Comparison of ENCODE assay signal across 8 mouse cellular contexts in the genomic region with DNA sequence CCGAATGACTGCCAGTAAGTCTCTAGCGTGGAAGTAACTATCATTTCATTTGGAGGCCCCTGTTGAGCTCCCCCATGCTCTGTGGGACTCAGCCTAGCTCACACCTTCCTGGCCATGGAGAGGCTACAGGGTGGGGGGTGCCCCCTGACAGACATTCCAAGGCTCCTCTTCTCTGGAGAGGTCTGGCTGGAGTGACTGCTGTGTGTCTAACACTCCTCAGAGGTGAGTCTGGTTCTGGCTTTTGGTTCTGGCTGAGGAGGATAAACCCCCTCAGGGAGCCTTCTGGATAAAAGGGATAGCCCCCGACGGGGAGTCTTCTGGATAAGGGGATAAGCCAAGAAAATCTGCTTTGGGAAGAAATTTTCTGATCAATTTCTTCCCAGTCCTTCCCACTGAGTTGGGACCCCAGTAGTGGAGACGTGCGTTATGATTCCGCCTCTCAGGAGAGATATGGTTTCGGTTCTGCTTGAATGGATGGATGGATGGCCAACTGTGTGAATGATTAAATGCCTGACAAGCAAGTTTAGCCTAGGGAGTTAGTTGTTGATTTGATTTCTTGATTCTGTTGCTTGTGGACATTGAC. TPM values are rescaled to one million over a fixed set of nuclear protein-coding genes. Genes with fewer than 3 reads are reported as not detected.
DNase-seq lines count a peak whose midpoint lies in the region; ATAC-seq lines count a peak whose summit lies in the region.

No protein-coding gene starts in this region.

- WGBS in lung, embryonic 16.5 days = 30% methylated on average over 8 of the region's 8 CpGs
- 31% methylated on average over 8 of the region's 8 CpGs for WGBS in forebrain, embryonic 15.5 days
- 31% methylated on average over 8 of the region's 8 CpGs for WGBS in limb, embryonic 15.5 days
- 30% methylated on average over 8 of the region's 8 CpGs for WGBS in stomach, embryonic 14.5 days

- peak overlapping the region; percentile 84; the same call in 1 of the 2 replicates for H3K4me2 ChIP-seq in lung, embryonic 16.5 days (ENCODE audit: low read depth, low read length)
- peak overlapping the region; percentile 64; the same call in 1 of the 2 replicates for H3K4me2 ChIP-seq in forebrain, embryonic 15.5 days (replicated peaks)
- H3K4me2 ChIP-seq in limb, embryonic 15.5 days = peak overlapping the region; percentile 64; the same call in 1 of the 2 replicates
- H3K4me2 ChIP-seq in stomach, embryonic 14.5 days (replicated peaks; ENCODE audit: low read depth, low read length) = peak overlapping the region; percentile 57; the same call in 1 of the 2 replicates

- 0 out of 2 replicates have a peak, but pooled peaks have one; percentile 1 for ATAC-seq in lung, embryonic 16.5 days (ENCODE audit: low read depth)
- peak; percentile 69 for ATAC-seq in forebrain, embryonic 15.5 days (replicated peaks)
- ATAC-seq in limb, embryonic 15.5 days (ENCODE audit: insufficient number of reproducible peaks, low FRiP score, low TSS enrichment, low read depth) = no peak
- peak; percentile 4; the same call in 1 of the 2 replicates for ATAC-seq in stomach, embryonic 14.5 days (ENCODE audit: insufficient number of reproducible peaks, insufficient read depth, low FRiP score, low read depth)
- no peak; the same call in 1 of the 2 replicates for ATAC-seq in frontal cortex, adult (ENCODE audit: low TSS enrichment)

- no peak for DNase-seq in lung, postnatal 14 days
- no peak for DNase-seq in thymus, postnatal 14 days
- DNase-seq in urinary bladder, postnatal 36 days (ENCODE audit: low spot score in 2 of 2) = no peak

- H3K9ac ChIP-seq in lung, embryonic 16.5 days (ENCODE audit: low read length) = peak overlapping the region; percentile 78; the same call in 1 of the 2 replicates
- H3K9ac ChIP-seq in forebrain, embryonic 15.5 days (replicated peaks) = no peak overlapping the region
- H3K9ac ChIP-seq in limb, embryonic 15.5 days = no peak overlapping the region
- H3K9ac ChIP-seq in stomach, embryonic 14.5 days (replicated peaks; ENCODE audit: low read depth, low read length) = no peak overlapping the region

- H3K9me3 ChIP-seq in lung, embryonic 16.5 days (ENCODE audit: control insufficient read depth, low read length) = no peaks in the 10 kb centered on the region
- H3K9me3 ChIP-seq in forebrain, embryonic 15.5 days = no peaks in the 10 kb centered on the region
- H3K9me3 ChIP-seq in limb, embryonic 15.5 days = no peaks in the 10 kb centered on the region
- H3K9me3 ChIP-seq in stomach, embryonic 14.5 days (ENCODE audit: control insufficient read depth, low read depth, low read length) = no peaks in the 10 kb centered on the region

- peak overlapping the region; percentile 58 for H3K4me3 ChIP-seq in lung, embryonic 16.5 days (ENCODE audit: low read length)
- peak overlapping the region; percentile 51; the same call in 1 of the 2 replicates for H3K4me3 ChIP-seq in forebrain, embryonic 15.5 days
- H3K4me3 ChIP-seq in limb, embryonic 15.5 days = peak overlapping the region; percentile 56
- H3K4me3 ChIP-seq in stomach, embryonic 14.5 days (ENCODE audit: low read depth, low read length) = peak overlapping the region; percentile 34; the same call in 1 of the 2 replicates

- H3K36me3 ChIP-seq in lung, embryonic 16.5 days (ENCODE audit: control insufficient read depth, insufficient read depth, low read length) = no peaks in the 10 kb centered on the region
- H3K36me3 ChIP-seq in forebrain, embryonic 15.5 days = no peaks in the 10 kb centered on the region
- no peaks in the 10 kb centered on the region for H3K36me3 ChIP-seq in limb, embryonic 15.5 days
- H3K36me3 ChIP-seq in stomach, embryonic 14.5 days (ENCODE audit: control insufficient read depth, insufficient read depth, low read length) = no peaks in the 10 kb centered on the region

- H3K27me3 ChIP-seq in lung, embryonic 16.5 days (ENCODE audit: control insufficient read depth, insufficient read depth, low read depth, low read length) = no peaks in the 10 kb centered on the region
- no peaks in the 10 kb centered on the region for H3K27me3 ChIP-seq in forebrain, embryonic 15.5 days
- no peaks in the 10 kb centered on the region for H3K27me3 ChIP-seq in limb, embryonic 15.5 days
- H3K27me3 ChIP-seq in stomach, embryonic 14.5 days (ENCODE audit: control insufficient read depth, insufficient read depth, low read length) = no peaks in the 10 kb centered on the region

- H3K27ac ChIP-seq in lung, embryonic 16.5 days (ENCODE audit: low read length) = no peak overlapping the region
- no peak overlapping the region for H3K27ac ChIP-seq in forebrain, embryonic 15.5 days (replicated peaks)
- 0 out of 2 replicates have a peak overlapping the region, but pooled peaks have one; percentile 17 for H3K27ac ChIP-seq in limb, embryonic 15.5 days
- no peak overlapping the region for H3K27ac ChIP-seq in stomach, embryonic 14.5 days (ENCODE audit: low read length)

- H3K4me1 ChIP-seq in lung, embryonic 16.5 days (replicated peaks; ENCODE audit: control insufficient read depth, insufficient read depth, low read length) = peaks cover 5% of the 10 kb centered on the region
- H3K4me1 ChIP-seq in forebrain, embryonic 15.5 days = peaks cover 6% of the 10 kb centered on the region
- peaks cover 7% of the 10 kb centered on the region for H3K4me1 ChIP-seq in limb, embryonic 15.5 days
- peaks cover 9% of the 10 kb centered on the region for H3K4me1 ChIP-seq in stomach, embryonic 14.5 days (ENCODE audit: control insufficient read depth, insufficient read depth, low read length)

RNA-seq across cellular contexts. Expression of gene 1110038F14Rik, which starts 25.1 kb away (rescaled TPM):
- polyA plus RNA-seq in lung, embryonic 16.5 days (2015; fragmentation: Nextera tagmentation; extraction: Ambion mirVana) = 75.9 and 77.9 TPM in 2 replicates
- 60.7 and 63.8 TPM in 2 replicates for polyA plus RNA-seq in forebrain, embryonic 15.5 days (2015; fragmentation: Nextera tagmentation; extraction: Ambion mirVana)
- 78.7 and 80.3 TPM in 2 replicates for polyA plus RNA-seq in limb, embryonic 15.5 days (2015; fragmentation: Nextera tagmentation; extraction: Ambion mirVana)
- 75.7 and 76.5 TPM in 2 replicates for polyA plus RNA-seq in stomach, embryonic 14.5 days (2014; fragmentation: Nextera tagmentation; extraction: Ambion mirVana)

RNA-seq across cellular contexts. Expression of gene Zfp647, which starts 48.1 kb away (rescaled TPM):
- 13.0 and 13.5 TPM in 2 replicates for polyA plus RNA-seq in lung, embryonic 16.5 days (2015; fragmentation: Nextera tagmentation; extraction: Ambion mirVana)
- polyA plus RNA-seq in forebrain, embryonic 15.5 days (2015; fragmentation: Nextera tagmentation; extraction: Ambion mirVana) = 35.4 and 36.9 TPM in 2 replicates
- polyA plus RNA-seq in limb, embryonic 15.5 days (2015; fragmentation: Nextera tagmentation; extraction: Ambion mirVana) = 13.1 and 13.5 TPM in 2 replicates
- polyA plus RNA-seq in stomach, embryonic 14.5 days (2014; fragmentation: Nextera tagmentation; extraction: Ambion mirVana) = 13.7 and 15.6 TPM in 2 replicates

Comparison
In these comparisons a context has a peak if more than half of its experiments do, and no peak if none do; other contexts are left out.
1. ATAC-seq: peak in lung, embryonic 16.5 days (single experiment), forebrain, embryonic 15.5 days (single experiment) and stomach, embryonic 14.5 days (single experiment); none in limb, embryonic 15.5 days (single experiment) and frontal cortex, adult (single experiment).
2. Peak in every context shown above with its lines, with median percentiles within 50 percentile points of each other: H3K4me2 ChIP-seq and H3K4me3 ChIP-seq.